Mouse (Mus musculus): ENCODE results near the gene Cfap61.

Gene Cfap61

DNA sequence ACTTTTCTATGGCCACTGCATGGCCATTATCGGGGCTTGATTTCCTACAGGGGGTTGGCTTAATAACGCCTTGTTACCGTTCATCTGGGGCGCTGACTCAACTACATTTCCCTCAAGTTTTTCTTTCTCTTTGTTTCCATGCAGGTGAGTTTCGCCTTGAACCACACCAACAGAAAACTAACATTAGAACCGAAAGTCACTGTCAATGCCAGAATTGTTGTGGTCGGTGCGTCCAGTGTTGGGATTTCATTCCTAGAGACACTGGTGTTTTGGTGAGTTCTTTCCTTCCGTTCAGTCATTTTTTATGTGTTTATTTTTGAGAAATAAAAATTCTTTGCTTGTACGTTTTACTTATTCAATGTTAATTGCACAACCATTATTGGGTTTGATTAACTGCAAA lies 142.5 kb downstream of the Cfap61 start:
- DNase-seq (ENCODE audit: inconsistent age in 2 of 2, low spot score in 1 of 2), result no peak

DNA sequence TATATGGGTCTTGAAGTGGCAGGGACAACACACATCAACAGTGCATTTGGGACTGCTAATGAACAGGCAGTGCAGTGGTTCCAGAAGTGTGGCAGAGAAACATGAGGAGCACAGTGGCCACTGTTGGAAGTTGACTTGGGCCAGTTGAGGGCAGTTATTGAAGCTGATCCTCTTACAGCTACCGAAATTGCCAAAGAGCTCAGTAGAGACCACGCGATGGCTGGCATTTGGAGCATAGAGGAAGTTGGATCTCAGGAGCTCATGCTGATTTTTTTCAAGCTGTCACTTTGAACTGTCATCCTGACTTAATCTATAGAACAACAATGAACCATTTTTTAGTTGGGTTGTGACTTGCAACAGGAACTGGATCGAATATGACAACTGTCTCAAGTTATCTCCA lies 145.7 kb downstream of the Cfap61 start:
- no peak for DNase-seq (ENCODE audit: inconsistent age in 2 of 2, low spot score in 1 of 2)

DNA sequence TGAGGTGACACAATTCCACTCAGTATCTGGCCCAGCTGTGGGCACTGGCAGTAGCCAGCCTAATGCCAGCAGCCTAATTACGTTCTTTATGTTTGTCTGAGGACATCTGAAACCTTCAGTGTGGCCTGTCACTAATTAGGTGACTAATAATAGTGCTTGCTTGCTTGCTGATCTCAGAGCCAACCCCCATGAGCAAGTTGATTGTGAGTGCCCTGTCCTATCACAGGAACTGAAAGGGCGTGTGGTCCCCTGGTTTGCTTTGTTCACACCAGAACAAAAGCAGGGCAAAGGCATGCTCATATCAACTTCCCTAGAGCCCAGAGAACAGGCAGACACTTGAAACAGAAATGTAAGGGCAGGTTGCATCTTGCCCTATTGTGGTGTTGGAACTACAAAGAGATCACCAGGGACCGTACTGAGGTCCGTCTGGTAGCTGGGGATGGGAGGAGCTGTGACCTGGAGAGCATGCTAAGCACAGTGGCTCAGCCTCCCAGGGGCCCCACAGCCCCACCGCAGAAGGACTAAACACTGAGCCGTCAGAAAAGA lies 148.8 kb downstream of the Cfap61 start:
- DNase-seq (ENCODE audit: inconsistent age in 2 of 2, low spot score in 1 of 2), result no peak

DNA sequence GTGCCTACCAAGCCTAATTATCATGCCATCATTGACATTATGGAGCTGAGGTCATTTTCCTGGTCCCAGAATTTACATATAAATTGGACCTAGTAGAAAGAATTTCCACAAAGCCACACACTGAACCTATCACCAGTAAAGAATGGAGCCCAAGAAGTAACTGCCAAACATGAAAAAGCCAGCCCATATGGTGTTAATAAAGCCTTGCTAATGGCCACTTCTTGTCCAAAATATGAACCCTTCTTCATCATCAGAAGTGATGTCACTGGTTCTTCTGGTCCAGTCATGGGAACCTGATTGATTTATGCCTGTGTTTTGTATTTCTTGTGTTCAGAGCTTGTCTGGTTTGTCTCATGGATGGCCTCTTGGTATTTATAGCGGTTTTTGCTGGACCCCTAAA lies 152.8 kb downstream of the Cfap61 start:
- no peak for DNase-seq (ENCODE audit: inconsistent age in 2 of 2, low spot score in 1 of 2)

DNA sequence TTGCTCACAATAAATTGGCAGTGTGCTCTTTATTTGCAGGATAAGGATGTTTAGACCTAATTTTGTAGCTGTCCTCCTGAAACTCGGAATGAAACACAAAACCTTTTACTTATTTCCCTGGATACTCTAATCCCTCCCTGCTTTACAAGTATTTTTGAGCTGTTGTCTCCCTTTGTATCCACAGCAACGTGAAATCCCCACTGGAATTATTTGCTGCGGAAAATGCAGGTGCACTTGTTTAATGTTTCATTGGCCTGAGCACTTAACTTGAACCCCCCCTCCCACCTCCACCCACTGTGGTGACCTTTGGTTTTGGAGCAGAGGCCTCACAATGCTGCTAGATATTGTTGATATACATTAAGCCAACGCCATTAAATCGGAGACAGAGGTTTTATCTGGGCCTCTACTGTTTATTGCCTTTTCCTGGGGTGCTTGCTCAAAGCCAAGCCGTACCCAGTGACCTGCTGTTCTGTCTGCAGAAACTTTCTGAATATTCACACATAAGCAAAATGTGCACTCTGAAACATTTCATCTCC lies 154.6 kb downstream of the Cfap61 start:
- no peak for DNase-seq (ENCODE audit: inconsistent age in 2 of 2, low spot score in 1 of 2)

DNA sequence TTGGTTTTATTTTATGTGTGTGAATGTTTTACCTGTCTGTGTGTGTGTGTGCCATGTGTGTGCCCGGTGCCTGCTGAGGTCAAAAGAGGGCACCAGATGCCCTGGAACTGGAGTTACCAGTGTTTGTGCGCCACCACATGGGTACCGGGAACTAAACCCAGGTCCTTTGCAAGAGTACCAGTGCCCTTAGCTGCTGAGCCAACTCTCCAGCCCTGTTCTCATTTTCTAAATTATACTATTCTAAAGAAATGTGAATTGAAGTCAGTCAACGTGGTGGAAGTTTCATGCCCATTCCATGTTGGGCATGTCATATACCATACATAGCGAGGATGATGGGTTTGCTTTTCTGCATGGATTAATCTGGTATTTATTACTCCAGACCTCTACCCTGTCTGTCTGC lies 162.9 kb downstream of the Cfap61 start:
- no peak for DNase-seq (ENCODE audit: inconsistent age in 2 of 2, low spot score in 1 of 2)

DNA sequence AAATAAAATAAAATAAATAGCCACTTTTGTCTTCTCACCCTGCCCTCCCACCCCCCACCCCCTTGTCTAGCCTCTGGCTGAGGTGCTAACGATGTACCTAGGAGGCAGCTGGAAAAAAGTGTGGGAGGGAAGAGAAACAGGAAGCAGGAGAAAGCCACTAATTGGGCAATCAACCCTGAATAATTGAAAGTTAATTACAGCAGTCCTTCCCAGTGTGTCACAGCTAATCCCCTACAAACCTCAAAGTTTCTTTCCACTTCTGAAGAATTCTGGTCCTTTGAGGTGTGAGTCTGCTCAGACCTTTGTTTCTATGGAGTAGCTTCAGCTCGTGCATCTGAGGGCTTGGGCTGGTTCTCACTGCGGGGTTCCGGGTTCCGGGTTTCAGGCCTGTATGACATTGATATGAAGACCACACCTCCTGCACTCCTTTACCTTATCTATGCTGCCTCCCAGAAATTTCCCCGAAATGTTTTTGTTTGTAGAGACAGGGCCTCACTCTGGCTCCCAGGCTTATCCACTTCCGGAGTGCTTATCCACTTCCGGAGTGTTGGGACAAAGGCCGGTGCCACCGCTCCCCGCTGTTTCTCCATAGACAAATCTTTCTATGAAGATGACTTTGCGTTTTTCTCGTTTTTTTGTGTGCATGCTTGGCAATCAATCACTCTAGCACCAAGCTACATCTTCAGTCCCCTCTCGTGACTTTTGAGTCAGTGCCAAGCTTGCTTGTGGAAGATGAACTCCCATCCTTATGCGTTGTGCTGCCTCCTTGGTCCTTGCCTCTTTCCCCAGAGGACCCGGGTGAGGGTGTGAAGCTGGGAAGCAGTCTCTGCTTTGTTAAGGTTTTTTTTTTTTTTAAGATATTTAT lies 164.5 kb downstream of the Cfap61 start:
- DNase-seq (ENCODE audit: inconsistent age in 2 of 2, low spot score in 1 of 2), result no peak

DNA sequence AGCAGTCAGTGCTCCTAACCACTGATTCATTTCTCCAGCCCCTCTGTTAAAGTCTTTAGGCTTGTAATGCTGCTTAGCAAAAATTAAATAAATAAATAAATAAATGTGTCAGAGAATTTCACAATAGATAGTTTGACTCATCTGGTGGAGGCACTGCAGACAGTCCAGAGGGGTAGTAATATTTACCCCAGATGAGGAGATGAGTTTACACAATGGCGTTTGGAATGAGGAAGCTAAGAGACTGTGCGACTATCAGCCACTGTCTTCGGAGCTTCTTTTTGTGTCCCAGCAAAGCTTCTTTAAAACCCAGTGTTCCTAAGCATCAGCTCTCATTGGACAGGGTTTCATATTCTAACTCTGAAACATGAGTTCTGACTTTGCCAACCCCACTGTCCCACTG lies 165.3 kb downstream of the Cfap61 start:
- no peak for DNase-seq (ENCODE audit: inconsistent age in 2 of 2, low spot score in 1 of 2)

DNA sequence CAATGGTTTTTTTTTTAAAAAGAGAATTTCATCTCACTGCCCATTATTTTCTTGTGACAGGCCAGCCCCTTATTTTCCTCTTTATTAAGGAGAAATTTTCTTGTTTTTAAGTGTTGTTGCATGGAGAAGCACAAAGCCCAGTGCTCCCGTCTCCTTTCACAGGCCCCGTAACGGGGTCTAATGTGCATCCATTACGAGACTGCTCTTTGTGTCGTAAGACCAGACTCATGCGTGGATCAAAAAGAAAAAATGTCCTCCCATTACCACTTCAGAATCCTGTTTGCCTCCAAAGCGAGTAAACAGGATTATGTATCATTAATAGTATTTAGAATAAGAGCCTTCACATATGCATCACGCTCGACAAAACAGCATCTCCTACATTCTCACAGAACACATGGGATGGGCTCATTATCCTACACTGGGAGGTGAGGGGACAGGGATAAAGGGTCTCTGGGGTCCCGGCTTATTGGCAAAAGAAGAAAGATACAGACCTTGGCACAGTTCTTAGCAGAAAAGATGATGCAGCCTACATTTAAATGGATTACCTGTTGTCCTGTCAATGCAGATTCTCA lies 166.0 kb downstream of the Cfap61 start:
- no peak for DNase-seq (ENCODE audit: inconsistent age in 2 of 2, low spot score in 1 of 2)

DNA sequence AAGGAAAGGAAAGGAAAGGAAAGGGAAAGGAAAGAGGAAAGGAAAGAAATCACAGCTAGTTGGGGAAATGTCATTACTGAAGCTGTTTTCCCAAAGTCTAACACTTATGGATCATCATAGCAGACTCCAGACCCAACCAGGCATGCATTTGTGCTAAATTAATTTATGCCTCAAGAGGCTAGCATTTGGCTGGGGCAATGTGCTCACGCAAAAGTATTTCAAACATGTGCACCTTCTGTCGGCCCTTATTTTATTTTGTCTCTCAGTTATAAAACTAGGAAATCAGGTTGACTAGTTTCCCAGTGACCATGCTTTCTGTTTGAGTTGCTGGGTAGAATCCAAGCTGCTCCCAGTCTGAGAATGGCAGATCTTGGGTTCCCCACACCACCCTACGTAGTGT lies 168.0 kb downstream of the Cfap61 start:
- no peak for DNase-seq (ENCODE audit: inconsistent age in 2 of 2, low spot score in 1 of 2)

DNA sequence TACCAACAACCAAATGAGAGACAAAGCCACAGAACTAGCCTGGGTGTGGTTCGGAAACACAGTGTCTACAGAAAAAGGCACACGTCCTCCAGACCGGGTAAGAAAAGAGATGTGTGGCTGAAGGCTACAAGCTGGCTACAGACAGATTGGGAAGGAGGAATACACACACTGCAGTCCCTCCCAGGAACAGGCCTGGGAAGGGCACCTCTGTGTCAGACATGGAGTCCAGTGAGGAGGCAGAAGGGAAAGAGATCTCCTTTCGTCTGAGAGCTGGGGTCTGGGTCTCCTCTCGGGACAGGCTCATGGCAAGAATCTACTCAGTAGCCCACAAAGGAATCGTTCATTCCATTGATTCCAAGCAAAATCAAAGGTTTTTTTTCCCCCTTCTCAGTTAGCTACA lies 170.8 kb downstream of the Cfap61 start:
- no peak for DNase-seq (ENCODE audit: inconsistent age in 2 of 2, low spot score in 1 of 2)

DNA sequence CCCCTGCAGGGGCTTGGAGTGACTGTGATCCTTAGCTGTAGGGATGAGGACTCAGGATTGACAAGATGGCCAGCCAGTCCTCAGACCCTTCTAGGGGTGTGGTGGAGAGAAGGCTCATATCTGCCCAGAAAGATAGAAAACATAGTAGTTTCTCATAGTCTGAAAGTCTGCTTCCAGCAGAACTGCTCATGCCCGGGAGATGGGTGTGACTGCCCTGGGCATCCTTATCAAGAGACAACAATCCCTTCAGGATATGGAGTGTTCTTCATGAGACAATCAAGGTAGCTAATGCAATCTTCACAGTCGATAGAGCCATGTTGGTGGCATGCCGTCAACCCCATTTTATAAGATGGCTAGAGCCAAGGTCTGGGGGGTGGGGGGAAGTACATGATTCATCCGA lies 173.4 kb downstream of the Cfap61 start:
- no peak for DNase-seq (ENCODE audit: inconsistent age in 2 of 2, low spot score in 1 of 2)

DNA sequence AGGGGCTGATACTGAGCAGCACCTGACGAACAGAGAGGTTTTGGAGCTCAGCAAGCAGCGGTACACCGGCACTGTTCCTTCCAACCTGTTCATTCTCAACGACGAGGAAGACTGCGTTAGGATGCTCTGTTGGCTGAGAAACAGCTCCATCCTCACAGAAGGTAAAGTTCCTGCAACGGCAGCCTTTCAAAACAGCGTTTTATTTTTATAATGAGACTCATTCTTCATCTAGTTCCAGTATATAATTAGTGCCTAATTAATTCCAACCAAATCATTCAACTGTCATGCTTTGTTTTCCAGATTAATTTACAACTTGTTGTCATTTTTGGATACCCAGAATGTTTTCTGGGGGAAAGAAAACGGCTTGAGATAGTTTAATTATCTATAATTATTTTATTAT lies 175.3 kb downstream of the Cfap61 start:
- no peak for DNase-seq (ENCODE audit: inconsistent age in 2 of 2, low spot score in 1 of 2)

DNA sequence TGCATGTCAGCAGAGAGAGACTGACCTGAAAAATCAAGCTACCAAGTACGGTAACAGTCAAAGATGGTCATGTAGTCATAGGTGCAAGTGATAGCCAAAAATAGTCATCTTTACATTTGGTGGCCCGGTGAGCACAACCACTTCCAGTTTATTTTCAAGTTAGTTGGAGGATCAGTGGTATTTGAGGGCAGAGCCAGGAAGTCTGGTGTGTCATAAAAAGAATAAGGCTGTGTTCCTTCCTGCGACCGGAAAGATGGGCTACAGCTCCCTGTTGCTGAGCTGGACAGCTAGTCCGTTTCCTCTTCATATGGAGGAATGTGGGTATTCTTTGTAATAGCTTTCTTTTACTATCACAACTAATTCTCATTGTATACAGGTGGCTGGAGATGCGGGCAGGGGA lies 181.7 kb downstream of the Cfap61 start:
- no peak for DNase-seq (ENCODE audit: inconsistent age in 2 of 2, low spot score in 1 of 2)

DNA sequence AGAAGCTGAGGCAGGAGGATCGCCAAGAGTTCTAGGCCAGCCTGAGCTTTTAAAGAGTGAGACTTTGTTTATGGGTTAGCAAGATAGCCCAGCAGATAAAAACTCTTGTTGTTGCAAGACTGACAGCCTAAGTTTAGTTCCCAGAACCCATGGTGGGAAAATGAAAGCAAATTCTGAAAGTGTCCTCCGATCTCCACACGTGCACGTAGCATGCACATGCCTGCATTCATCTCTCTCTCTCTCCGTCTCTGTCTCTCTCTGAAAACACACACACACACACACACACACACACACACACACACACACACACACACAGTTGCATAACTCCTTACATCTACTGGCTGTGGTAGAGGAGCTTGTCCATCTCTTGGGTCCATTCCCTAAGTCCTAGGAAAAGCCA lies 182.1 kb downstream of the Cfap61 start:
- no peak for DNase-seq (ENCODE audit: inconsistent age in 2 of 2, low spot score in 1 of 2)

DNA sequence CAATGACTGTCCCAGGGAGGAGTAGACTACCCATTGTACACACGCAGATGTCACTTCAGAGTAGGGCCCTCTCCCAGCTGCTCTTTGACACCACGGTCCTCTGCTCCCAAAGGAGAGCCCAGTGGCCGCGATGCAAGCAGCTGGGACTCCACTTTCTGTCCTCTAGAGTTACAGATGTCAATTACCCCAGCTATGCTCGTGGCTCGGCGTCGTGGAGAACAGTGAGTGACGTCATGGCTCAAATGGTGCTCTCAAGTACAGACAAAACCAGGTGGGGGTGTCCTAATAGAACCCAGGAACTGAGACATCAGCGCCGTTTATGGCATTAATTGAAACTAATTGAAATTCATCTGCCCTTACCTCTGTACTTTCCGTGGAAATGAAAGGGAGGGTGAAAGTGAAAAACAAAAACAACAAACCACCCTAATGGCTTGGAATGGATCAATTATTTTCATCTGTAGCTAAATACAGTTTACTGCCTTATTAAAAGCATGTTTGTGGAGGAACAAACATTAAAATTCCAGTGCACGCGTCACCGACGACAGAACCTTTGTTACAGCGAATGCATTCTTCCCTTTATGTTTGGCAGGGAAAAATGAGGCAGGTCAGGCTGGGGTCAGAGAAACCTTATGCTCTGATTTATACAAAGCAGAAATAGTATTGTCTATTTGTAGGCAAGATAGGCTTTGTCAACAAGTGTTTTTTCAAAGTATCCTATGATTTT lies 182.8 kb downstream of the Cfap61 start:
- DNase-seq (ENCODE audit: inconsistent age in 2 of 2, low spot score in 1 of 2), result no peak

DNA sequence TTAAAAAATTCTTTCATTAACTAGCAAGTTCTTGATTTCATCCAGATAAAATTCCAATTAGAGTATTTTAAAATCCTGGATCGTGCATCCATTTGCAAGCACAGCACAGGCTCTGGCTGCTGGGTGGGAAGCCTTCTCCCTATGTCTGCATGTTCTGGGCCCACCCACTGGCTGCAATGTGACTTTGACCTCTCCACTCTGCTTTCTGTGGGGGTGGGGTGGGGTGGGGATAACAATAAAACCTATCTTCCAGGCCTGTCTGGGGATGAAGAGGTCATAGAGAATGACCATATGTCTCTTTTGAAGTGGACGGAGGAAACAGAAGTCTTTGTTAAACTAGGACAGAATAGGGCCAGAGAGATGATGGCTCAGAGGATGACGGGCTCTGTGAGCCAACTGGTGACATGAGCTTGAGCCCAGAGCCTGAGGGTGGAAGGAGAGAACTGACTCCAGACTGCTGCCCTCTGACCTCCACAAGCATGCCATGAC lies 183.4 kb downstream of the Cfap61 start:
- no peak for DNase-seq (ENCODE audit: inconsistent age in 2 of 2, low spot score in 1 of 2)

DNA sequence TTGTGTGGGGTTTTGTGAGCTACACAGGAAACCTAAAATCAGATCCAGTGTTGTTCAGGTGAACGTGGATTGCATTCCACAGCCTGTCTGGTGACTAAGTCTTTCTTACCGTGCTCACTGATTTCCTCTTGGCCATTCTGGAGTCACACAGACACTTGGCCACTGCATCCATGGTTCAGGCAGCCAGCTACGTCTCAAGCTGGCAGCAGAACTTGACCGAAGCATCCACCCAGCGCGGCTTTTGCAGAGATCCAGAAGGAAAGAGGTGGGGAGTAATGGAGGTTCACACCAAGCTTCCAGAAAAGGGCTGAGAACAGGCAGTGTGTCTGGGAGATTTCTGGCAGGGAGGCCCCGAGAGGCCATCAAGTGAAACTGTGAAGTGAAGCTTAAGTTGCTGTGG lies 187.0 kb downstream of the Cfap61 start:
- no peak for DNase-seq (ENCODE audit: inconsistent age in 2 of 2, low spot score in 1 of 2)

DNA sequence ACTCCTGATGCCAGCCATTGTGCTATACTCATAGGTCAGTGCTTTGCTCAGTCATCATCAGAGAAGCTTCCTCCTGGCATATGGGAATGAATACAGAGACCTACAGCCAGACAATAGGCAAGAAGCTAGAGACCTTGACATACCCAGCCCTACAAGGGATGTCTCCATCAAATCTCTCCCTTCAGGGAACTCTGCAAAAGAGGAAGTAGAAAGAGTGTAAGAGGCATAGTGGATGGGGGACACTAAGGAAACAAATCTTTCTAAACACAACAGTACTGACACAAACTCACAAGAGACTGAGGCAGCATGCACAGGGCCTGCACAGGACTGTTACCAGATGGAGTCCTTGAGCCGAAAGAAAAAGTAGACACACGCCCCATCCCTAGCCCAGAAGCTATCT lies 190.5 kb downstream of the Cfap61 start:
- DNase-seq (ENCODE audit: inconsistent age in 2 of 2, low spot score in 1 of 2), result no peak

DNA sequence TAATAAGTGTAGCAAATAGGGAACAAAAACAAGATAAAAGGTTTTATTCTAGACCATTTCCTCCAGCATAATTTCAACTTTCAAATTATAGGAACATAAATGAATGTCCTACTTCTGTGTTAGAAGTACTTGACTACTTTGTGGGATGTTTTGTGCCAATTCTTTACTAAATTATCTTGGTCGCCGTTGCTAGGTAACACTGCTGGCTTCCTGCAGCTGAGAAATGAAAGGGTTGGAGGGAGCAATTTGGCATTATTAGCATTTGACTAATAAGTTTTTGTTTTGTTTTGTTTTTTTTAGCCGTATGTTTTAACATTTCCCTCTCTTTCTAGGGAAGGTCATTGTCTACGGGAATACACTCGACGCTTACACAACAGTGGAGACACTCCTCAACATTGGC lies 194.0 kb downstream of the Cfap61 start:
- no peak for DNase-seq (ENCODE audit: inconsistent age in 2 of 2, low spot score in 1 of 2)

DNA sequence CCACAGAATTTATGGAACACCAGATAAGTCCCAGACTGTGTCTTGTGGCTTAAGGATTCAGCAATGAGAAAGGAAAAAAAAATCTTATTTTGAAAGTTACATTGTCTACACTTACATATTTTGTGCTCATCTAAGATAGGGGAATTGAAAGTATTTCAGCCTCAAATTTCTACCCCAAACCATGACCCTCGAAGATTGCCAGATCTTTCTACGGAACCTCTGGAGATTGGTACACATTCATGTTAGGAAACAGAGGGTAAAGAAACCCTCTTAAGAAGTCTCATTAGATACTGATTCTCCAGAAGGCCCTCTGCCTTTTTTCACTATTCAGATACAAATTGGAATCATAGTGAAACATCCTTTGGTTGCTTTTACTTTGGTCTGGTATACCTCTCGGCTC lies 195.9 kb downstream of the Cfap61 start:
- DNase-seq (ENCODE audit: inconsistent age in 2 of 2, low spot score in 1 of 2), result no peak

DNA sequence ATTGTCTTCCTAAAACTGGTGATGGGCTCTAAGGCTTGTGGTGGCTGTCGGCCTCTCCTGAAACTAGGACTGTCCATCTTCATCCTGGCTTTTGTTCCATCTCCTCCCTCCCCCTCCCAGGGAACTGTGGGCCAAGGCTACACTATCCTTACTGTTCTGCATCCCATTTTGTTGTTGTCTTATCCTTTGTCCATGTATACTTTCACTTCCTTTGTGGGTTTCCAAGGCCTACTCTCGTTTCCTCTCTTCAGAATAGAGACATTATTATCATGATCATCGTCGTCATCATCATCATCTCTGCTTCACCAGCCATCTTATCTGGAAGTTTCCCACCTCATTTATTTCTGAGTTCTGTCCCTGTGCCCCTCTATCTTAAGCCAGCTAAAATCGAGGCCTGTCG lies 199.7 kb downstream of the Cfap61 start:
- no peak for DNase-seq (ENCODE audit: inconsistent age in 2 of 2, low spot score in 1 of 2)
